Mouse (Mus musculus): ENCODE data around the gene Med12l.

- TF ChIP-seq CTCF (IDR thresholded peaks at IDR 0.05; ENCODE audit: low read depth, low read length) (no peak), POLR2A (IDR thresholded peaks at IDR 0.05; ENCODE audit: extremely low read depth, insufficient read depth, low read length) (no peak)
Observed at GRCm38 (mm10) chr3:59131081-59131480, 125.5 kb downstream of the Med12l start.

All from liver, adult 2 months (tissue).